Mouse (Mus musculus): ENCODE measurements around the gene Sry. TPM values are rescaled to one million over a fixed set of nuclear protein-coding genes. Genes with fewer than 3 reads are reported as not detected.

Sry gene
- total RNA-seq (2021), result not detected
- long read RNA-seq, experiment 1, result 0 reads
- long read RNA-seq, experiment 2, result 0 reads

DNA sequence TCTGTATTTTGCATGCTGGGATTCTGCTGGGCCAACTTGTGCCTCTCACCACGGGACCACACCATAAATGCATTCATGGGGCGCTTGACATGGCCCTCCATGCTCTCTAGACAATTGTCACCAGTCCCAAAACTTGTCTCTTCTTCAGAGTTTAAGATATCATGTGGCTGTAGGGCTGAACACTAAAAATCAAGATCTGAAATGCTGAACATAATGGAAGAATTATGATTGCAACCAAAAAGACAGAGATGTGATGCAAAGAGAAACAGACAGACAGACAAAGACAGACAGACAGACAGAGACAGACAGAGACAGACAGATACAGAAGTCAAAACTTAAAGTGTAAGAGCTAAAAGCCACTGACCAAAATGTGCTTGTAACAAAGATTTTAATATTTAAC lies at the start of gene Sry:
Gene Sry, minus strand, starts transcription at position 101 of the 400 bp plus-strand sequence.
- DNase-seq, result no peak

Other genes starting within 250 kb of the Sry start
- gene H2al2c, start 64.6 kb downstream of the Sry start, total RNA-seq (2021), result not detected
- gene H2al2b, start 57.0 kb upstream of the Sry start, total RNA-seq (2021), result not detected
- not detected for gene Gm4064, start 132.5 kb upstream of the Sry start, total RNA-seq (2021)
- not detected for gene Rbmy, start 167.0 kb upstream of the Sry start, total RNA-seq (2021)
- gene Gm10256, start 167.0 kb upstream of the Sry start, total RNA-seq (2021), result not detected
- not detected for gene Gm10352, start 237.3 kb upstream of the Sry start, total RNA-seq (2021)

Measured in gastrocnemius, postnatal 10 days (tissue).